Mouse (Mus musculus): Measurements from ENCODE around the gene Nap1l1. TPM values are rescaled to one million over a fixed set of nuclear protein-coding genes. Genes with fewer than 3 reads are reported as not detected.
"Not testable (repeated sequence)": the region's sequence is repeated elsewhere in the genome, so short reads cannot be mapped to it uniquely, and the experiment has no call there.

Nap1l1 gene
- polyA plus RNA-seq, 1 experiment, result 265 TPM

DNA sequence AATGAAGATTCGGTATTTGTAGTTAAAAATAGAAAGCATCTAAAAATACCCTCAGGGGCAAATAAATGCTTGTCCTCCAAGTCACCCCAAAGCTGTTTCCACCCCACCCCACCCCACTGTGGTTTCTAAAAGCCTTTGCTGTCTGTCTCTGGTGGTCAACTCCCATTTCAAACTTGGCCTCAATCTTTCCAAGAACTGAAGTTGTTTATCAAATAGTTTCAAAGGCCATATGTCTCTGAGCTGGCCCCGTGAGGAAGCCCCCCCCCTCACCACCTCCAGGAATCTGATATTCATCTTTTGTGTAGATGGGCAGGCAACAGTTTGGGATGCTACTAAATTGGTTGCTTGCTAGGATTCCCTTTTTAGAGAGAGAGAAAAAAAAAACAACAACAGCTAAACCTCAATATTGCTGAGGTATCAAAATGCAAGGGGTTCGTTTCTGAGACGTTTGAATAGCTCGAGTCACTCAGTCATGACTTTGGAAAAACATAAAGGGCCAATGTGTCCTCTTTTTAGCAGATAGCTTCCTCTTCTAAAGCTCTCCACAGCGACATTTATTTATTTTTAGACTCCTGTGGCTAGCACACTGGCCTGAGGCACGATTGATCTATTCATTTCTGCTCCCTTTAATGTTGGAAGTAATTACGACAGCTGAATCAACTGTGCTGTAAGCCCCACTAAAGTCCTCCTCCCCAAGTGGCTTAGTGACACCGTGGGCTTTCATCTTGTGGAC lies 26.9 kb upstream of the Nap1l1 start:
- Histone ChIP-seq H3K79me3 (ENCODE audit: low read depth) (no peaks in the 10 kb centered on the region), H3K36me3 (ENCODE audit: control insufficient read depth, insufficient read depth) (no peaks in the 10 kb centered on the region), H3K4me3 (ENCODE audit: insufficient read depth, poor library complexity, severe bottlenecking) (no peak overlapping the region), H3K79me2 (ENCODE audit: control insufficient read depth, insufficient read depth) (no peaks in the 10 kb centered on the region), H3K27me3 (ENCODE audit: control insufficient read depth, insufficient read depth, insufficient read length) (no peaks in the 10 kb centered on the region), H3ac (ENCODE audit: control insufficient read depth, insufficient read length, low read depth) (no peak overlapping the region)
- TF ChIP-seq USF1 (IDR thresholded peaks at IDR 0.05; ENCODE audit: low read depth), result no peak

DNA sequence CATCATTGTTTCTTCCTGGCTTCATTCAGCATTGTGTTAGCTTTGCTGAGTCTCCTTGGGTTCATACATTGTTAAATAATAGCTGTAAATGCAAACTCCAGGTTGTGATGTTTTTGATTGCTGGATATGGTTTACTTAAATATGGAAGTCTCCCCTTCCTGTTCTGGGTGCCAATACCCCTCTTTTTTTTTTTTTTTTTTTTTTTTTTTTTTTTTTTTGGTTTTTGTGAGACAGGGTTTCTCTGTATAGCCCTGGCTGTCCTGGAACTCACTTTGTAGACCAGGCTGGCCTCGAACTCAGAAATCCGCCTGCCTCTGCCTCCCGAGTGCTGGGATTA lies 26.4 kb upstream of the Nap1l1 start:
- not testable (repeated sequence) for H3K79me3 ChIP-seq (ENCODE audit: low read depth); H3K36me3 ChIP-seq (ENCODE audit: control insufficient read depth, insufficient read depth); H3K4me3 ChIP-seq (ENCODE audit: insufficient read depth, poor library complexity, severe bottlenecking); H3ac ChIP-seq (ENCODE audit: control insufficient read depth, insufficient read length, low read depth); H3K27me3 ChIP-seq (ENCODE audit: control insufficient read depth, insufficient read depth, insufficient read length); H3K79me2 ChIP-seq (ENCODE audit: control insufficient read depth, insufficient read depth)

DNA sequence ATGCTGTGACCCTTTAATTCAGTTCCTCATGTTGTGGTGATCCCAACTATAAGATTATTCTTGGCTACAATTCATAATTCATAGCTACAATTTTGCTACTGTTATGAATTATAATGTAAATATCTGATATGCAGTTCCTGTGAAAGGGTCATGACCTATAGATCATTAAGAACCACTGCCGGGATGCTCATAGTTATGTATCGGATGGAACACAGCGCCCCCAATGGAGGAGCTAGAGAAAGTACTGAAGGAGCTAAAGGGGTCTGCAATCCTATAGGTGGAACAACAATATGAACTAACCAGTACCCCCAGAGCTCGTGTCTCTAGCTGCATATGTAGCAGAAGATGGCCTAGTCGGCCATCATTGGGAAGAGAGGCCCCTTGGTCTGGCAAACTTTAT lies 23.4 kb upstream of the Nap1l1 start:
- H3K36me3 ChIP-seq (ENCODE audit: control insufficient read depth, insufficient read depth); H3K79me3 ChIP-seq (ENCODE audit: low read depth); H3K4me3 ChIP-seq (ENCODE audit: insufficient read depth, poor library complexity, severe bottlenecking); H3K79me2 ChIP-seq (ENCODE audit: control insufficient read depth, insufficient read depth); H3ac ChIP-seq (ENCODE audit: control insufficient read depth, insufficient read length, low read depth); H3K27me3 ChIP-seq (ENCODE audit: control insufficient read depth, insufficient read depth, insufficient read length): not testable (repeated sequence)

DNA sequence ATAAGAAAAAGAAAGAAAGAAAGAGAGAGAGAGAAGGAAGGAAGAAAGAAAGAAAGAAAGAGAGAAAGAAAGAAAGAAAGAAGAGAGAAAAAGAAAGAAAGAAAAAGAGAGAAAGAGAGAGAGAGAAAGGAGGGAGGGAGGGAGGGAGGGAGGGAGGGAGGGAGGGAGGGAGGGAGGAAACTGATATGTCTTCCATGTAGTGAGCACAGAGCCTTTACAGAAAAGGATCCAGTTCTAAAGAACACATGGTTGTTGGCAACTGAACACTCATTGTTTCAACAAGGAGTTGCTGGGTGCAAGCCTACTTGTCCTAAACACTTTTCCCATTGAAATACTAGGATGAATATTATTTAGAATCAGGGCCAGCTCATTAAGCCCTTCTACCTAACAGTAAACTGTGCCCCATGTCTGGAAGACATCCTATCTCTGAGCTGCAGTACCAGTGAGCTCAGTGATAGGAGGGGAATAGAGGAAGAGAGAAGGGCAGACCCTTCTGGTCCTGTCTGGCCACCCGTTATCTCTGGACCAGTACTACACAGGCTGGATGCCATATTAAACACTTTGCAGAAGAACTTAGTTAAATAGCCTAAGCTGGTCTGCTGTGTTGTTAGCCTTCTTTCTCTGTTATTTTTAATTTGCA lies 21.2 kb upstream of the Nap1l1 start:
- Histone ChIP-seq H3K4me3 (ENCODE audit: insufficient read depth, poor library complexity, severe bottlenecking) (no peak overlapping the region), H3ac (ENCODE audit: control insufficient read depth, insufficient read length, low read depth) (no peak overlapping the region), H3K36me3 (ENCODE audit: control insufficient read depth, insufficient read depth) (no peaks in the 10 kb centered on the region), H3K79me3 (ENCODE audit: low read depth) (no peaks in the 10 kb centered on the region), H3K27me3 (ENCODE audit: control insufficient read depth, insufficient read depth, insufficient read length) (no peaks in the 10 kb centered on the region), H3K79me2 (ENCODE audit: control insufficient read depth, insufficient read depth) (no peaks in the 10 kb centered on the region)
- TF ChIP-seq FOSL1 (IDR thresholded peaks at IDR 0.05; ENCODE audit: insufficient read depth, low read length, poor library complexity, severe bottlenecking), result no peak

DNA sequence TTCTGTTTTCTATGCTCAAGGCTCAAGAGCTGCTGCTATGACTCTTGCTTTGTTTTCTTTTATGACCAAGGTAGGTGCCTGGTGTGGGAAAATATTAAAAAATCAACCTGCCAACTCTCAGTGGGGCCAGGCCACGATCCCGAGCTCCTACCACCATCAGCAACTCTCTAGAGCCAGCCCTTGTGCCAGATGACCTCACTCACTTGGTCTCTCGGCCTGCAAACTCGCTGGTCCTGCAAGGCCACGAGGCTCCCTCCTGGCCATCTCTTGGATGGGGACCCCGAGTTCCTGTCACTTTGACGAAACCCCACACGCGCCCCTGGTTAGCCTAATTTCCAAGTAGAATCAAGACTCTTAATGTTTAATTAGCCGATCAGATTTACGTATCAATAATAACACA lies 20.6 kb upstream of the Nap1l1 start:
- Histone ChIP-seq H3ac (ENCODE audit: control insufficient read depth, insufficient read length, low read depth) (no peak overlapping the region), H3K4me3 (ENCODE audit: insufficient read depth, poor library complexity, severe bottlenecking) (no peak overlapping the region), H3K79me2 (ENCODE audit: control insufficient read depth, insufficient read depth) (no peaks in the 10 kb centered on the region), H3K36me3 (ENCODE audit: control insufficient read depth, insufficient read depth) (no peaks in the 10 kb centered on the region), H3K27me3 (ENCODE audit: control insufficient read depth, insufficient read depth, insufficient read length) (no peaks in the 10 kb centered on the region), H3K79me3 (ENCODE audit: low read depth) (no peaks in the 10 kb centered on the region)
- TF ChIP-seq MAX (IDR thresholded peaks at IDR 0.05) (no peak), CEBPB (IDR thresholded peaks at IDR 0.05; ENCODE audit: low read depth) (no peak), FOSL1 (IDR thresholded peaks at IDR 0.05; ENCODE audit: insufficient read depth, low read length, poor library complexity, severe bottlenecking) (no peak), USF1 (IDR thresholded peaks at IDR 0.05; ENCODE audit: low read depth) (no peak), MYOD1 (IDR thresholded peaks at IDR 0.05; ENCODE audit: control insufficient read depth, insufficient read length, low read depth) (no peak), MYOG (IDR thresholded peaks at IDR 0.05; ENCODE audit: control insufficient read depth, extremely low read depth, insufficient read length) (no peak), CTCF (IDR thresholded peaks at IDR 0.05; ENCODE audit: control insufficient read depth, insufficient read depth, insufficient read length) (no peak)

DNA sequence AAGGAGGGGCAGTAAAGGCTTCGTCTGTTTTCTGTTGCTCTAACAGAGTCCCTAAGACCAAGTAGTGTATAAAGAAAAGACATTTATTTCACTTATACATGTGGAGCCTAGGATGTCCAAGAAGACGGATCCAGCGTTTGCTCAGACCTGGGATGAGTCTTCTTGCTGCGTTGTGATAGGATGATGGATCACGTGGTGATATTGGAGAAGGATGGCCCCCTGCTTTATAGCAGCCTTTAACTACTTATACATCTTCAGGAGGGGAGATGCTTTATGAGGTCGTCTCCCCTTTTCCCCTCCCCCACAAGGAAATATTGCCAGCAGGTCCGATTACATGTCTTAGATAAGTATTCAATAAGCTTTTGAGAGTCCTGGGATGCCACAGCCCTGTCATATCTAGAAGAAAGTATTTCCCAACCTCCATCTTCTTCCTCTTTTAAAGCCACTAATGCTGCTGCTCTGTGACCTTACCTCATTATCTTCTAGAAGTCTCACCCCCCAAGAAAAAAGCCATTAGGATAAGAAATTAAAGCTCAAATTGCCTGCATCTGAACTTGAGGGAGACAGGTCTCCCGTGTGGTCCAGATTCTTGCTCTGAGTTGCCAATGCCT lies 18.2 kb upstream of the Nap1l1 start:
- H3K79me2 ChIP-seq (ENCODE audit: control insufficient read depth, insufficient read depth), result no peaks in the 10 kb centered on the region
- no peak overlapping the region for H3ac ChIP-seq (ENCODE audit: control insufficient read depth, insufficient read length, low read depth)
- no peaks in the 10 kb centered on the region for H3K79me3 ChIP-seq (ENCODE audit: low read depth)
- no peak overlapping the region for H3K4me3 ChIP-seq (ENCODE audit: insufficient read depth, poor library complexity, severe bottlenecking)
- H3K27me3 ChIP-seq (ENCODE audit: control insufficient read depth, insufficient read depth, insufficient read length), result no peaks in the 10 kb centered on the region
- TF ChIP-seq USF1 (IDR thresholded peaks at IDR 0.05; ENCODE audit: low read depth) (no peak), MAX (IDR thresholded peaks at IDR 0.05) (no peak), FOSL1 (IDR thresholded peaks at IDR 0.05; ENCODE audit: insufficient read depth, low read length, poor library complexity, severe bottlenecking) (no peak), MYOD1 (IDR thresholded peaks at IDR 0.05; ENCODE audit: control insufficient read depth, insufficient read length, low read depth) (no peak), MYOG (IDR thresholded peaks at IDR 0.05; ENCODE audit: control insufficient read depth, extremely low read depth, insufficient read length) (no peak), CTCF (IDR thresholded peaks at IDR 0.05; ENCODE audit: control insufficient read depth, insufficient read depth, insufficient read length) (no peak), CEBPB (IDR thresholded peaks at IDR 0.05; ENCODE audit: low read depth) (no peak)
- no peaks in the 10 kb centered on the region for H3K36me3 ChIP-seq (ENCODE audit: control insufficient read depth, insufficient read depth)
